Mouse (Mus musculus): ENCODE data around the gene Cldn3.

DNA sequence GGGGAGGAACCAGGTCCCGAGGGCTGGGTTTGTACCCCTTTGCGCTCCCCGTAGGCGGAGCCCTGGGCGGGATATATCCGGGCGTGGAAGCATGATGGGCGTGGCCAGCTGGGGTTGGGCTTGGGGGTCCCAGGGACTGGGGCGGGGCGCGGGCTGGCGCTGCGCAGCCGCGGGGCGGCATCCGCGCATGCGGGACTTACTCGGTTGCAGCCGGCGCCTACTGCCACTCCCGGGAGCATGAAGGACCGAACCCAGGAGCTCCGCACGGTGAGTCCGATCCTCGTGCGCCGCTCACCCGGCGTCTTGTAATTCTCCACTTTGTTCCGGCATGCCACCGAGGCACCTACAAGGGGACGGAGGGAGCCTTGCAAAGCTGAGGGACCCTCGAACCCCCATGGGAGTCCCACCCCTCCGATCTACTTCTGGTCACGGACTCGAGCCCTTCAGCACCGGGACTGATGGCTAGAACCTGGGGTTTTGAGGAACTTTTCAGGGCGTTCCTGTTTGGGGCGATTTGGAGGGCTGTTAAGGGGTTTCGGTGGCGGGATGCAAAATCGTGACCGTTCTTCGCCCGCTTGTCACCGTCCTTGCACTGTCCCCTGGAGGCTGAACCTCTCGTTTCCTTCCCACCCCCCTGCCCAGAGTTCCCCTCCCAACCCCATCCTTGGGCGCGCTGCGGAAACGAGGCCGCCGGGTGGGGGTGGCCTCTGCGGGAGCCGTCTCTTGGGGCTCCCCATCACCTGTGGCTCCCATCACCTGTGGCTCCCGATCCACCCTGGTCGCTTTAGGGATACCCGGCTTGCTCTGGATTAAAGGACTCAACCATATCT lies 37.5 kb downstream of the Cldn3 start, which contains the start of gene Stx1a:
- TF ChIP-seq CTCF (IDR thresholded peaks at IDR 0.05; ENCODE audit: control insufficient read depth, insufficient read depth, insufficient replicate concordance, low read depth, low read length) = no peak
- peak; percentile 45 for TF ChIP-seq POLR2A (IDR thresholded peaks at IDR 0.05; ENCODE audit: control insufficient read depth, low read depth, low read length)

Measured in testis, adult 2 months (tissue).